Mouse (Mus musculus) embryo, embryonic 10.5 days (tissue): ENCODE measurements around the gene Mpped1.
A peak's percentile ranks its signal among the peaks of the same experiment; 100 is the strongest.

Source experiments
- DNase-seq: peaks from one replicate; pipeline ENCODE4 v3.0.0-alpha.2; 2015; ENCODE audit warnings: low spot score

Gene Mpped1

DNA sequence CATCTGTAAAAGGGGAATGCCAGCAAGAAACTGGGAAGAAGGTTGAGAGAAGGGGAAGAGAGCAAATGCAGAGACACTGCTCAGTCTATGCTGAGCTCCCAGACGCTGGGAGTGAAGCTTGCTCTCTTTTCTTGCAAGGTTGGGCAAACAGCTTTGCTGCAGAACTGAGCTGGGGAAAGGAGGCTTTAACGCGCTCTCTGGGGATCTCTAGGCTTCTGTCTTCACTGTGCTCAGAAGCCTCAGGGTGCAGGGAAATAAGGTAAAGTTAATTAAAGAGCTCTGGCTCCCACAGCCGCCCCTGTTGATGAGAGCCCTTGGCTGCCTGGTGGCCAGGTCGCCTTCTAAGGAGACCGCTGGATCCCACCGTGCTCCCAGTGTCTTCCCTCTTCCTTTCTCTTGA, 17.7 kb downstream of the Mpped1 start:
- no peak for DNase-seq

DNA sequence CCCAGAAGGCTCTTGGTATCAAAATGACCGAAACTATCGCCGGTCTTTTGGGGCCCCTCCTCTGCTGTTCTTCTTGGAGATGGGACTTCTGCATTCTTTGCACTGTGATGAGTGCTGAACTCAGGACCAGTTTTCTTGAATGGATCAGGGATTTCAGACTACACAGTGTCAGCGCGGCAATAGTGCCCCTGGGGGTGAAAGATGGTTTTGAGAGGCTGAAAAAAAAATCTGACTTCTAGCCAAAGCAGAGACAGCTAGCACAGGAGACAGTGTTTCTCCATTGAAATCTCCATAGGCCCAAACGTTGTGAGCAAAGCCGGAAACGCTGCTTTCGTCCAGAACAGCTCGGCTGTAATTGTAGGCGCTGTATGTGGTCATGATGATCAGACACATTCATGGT, 19.7 kb downstream of the Mpped1 start:
- no peak for DNase-seq

DNA sequence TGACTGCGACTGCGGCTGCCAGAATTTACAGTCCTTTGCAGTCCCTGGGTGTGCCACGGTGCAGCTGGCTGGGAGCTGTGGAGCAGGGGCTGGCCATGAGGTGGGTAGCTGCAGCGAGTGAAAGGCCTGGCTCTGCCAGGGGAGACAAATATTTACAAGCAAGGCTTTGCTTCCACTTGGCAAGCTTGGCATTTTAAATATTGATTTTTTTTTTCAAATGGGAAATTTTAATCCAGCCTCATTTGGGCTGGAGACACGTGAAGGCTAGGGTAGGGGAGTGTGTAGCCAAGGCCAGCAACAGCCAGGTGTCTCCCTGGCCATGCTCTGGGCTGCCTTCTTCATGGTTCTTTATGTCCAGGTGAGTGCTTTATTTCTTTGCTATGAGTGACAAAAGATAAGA, 21.7 kb downstream of the Mpped1 start:
- no peak for DNase-seq

DNA sequence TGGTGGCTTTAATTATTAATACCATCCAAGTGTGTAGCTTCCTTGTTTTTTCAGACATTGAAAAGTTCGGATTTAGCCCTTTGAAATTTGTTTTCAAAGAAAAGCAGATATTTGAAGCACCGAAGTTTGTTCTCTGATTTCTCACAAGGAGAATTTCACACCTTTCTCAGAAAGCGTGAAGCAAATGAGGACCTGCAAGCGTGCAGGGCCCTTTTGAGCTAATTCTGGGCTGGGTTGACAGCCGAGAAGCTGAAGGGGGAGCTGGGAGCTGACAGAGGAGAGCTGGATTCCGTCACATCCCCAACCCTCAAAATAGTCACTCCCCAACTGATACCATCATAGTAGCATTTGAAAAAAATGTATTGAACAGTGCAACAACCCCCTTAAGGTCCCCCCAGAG, 34.8 kb downstream of the Mpped1 start:
- no peak for DNase-seq

DNA sequence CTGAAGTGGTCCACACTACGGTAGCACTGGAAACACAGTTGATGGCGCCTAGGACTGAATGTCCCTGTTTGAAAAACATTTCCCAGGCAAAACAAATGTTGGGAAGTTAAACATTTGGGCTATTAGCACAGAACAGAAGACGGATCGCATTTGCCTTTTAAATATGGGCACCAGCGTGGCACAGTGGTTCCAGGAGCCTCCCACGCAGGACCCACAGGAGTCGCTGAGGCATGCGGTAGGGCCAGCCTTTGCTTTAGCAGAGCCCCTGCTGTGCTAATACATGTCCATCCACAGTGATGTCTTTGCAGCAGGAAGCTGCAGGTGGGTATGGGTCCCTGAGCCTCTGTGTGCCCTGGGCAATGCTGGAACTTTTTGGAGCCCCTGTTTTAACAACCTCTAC, 48.7 kb downstream of the Mpped1 start:
- DNase-seq: no peak

DNA sequence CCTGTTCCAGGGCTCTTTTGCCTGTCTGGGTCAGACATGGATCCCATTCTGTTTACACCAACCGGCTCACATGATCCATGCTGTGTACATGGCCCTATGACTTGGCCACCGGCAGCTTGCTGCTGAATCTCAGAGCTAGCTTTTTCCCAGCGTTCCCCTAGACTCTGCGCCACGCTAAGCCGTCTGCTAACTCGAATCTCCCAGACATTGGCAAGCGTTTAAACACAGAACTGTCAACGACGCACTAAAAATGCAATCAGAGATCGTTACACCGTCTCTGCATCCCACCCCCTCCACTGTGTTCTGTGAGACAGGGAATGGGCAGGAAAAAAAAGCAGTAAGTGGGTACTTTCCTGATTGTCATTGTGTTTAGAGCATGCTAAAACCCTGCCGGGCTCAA, 50.0 kb downstream of the Mpped1 start:
- DNase-seq: no peak

DNA sequence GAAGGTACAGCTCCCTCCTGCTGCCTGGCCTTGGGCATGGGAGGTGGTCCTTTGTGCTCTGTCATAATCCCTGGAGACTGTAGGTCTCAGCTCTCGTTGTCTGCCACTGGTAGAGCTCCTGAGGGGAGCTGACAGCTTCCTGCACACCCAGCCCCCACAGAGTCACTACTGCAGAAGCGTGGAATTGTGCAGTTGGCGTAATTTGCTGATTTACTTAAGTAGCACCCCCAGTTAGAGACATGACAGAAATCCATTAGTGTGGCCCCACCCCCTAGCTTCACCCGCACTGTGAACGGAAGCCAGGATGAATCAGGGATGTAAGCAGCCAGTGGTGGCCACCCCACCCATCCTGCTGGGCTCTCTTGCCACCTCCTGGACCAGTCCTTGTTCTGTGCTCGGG, 53.0 kb downstream of the Mpped1 start:
- no peak for DNase-seq

DNA sequence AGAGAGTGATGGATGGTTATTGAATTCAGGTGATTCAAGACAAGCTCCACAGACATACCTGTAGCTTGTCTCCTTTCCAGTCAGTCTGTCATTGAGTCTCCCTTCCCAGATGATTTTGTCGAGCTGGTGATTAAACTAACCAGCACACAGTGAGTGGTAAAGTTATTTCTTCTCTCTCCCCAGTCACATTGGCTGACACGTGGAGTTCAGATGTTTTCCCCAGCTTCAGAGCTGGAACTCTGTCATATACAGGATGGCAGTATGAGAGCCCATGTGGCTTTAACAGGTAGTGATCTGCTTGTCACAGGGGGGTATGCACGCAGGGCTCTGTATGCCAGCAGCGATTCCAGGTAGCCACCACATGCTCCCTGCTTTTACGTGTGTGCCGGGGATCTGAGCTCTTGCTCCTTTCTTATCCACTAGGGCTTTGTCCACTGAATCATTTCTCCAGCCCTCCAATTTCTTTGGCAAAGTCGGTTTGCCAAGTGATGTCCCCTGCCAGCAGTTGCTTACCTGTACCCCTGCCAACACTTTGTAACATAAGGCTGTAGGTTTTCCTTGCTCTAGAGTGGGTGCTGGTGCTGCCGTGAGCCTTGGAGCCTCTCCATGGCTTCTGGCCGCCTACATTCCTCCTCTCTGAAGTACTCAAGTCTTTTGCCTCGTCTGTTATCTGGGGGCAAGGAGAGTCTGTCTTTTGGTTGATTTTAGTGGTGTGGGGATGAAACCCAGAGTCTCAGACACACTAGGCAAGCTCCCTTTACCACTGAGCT, 61.9 kb downstream of the Mpped1 start:
- no peak for DNase-seq

DNA sequence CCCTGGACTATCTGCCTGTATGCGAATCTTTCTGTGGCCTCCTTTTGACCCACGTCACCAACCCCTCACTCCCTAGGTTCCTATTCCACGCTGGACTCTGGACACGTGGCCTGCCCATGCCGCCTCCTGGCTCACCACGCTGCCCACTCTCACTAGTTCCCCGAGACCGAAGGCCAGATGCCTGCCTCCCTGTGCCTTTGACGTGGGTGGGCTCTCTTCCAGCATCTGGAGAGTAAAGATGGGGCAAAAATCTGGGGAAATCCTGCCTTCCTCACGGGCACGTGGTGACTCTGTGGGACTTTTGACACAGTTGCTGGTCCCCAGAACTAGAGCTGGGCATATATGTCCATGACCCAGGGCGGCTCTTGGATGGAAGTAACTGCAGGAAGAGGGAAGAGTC, 63.2 kb downstream of the Mpped1 start:
- DNase-seq: no peak

DNA sequence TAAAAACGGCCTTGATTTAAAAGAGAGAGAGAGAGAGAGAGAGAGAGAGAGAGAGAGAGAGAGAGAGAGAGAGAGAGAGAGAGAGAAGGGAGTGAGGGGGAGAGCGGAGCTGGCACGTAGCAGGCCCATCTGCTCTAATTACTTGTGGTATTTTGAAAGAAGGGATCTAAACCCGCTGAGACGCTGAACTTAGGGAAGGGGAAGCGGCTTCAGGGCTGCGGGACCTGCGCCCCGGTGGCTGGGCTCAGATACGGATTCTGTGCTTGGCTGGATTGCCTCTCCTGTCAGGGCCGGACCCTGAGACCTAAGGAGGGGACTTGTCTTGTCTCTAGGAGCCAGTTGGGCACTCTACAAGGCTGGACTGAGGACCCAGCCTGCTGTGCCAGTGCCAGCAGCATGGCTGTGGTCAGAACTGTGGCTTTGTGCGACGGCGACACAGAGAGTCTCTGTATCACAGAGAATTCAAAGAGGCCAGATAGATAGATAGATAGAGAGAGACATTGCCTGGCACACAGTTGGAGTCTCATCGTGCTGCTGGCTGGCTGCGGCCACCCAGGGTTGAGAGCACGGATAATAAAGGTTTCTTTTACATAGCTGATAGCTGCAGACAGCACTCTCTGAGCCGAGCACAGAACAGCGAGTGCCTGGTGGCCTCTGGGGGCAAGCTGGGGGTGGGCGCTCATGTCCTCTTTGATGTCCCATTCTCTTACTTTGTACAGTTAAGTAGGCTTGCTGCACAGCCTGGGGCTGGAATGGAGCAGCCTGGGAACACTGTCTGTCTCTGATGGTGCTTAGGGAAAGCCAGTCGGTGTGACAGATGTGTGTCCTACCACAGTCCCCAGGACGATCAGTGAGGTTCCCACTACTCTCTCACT, 63.9 kb downstream of the Mpped1 start:
- no peak for DNase-seq

DNA sequence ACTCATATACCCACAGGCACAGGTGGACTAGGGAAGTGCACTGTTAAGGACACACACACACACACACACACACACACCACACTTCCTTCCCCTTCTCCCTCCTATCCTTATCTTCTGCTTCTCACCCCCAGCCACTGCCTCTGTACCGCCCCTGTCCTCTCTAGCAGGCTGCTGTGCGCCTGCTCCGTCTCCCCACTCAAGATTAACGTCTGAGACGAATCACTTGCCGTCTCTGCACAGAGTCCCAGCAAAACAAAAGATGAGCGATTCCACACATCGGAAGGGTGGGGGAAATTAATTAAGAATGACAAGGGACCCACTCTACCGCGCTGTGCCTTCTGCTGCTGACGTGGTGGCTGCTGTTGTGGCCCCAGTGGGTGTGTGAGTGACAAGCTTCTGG, 66.5 kb downstream of the Mpped1 start:
- no peak for DNase-seq

DNA sequence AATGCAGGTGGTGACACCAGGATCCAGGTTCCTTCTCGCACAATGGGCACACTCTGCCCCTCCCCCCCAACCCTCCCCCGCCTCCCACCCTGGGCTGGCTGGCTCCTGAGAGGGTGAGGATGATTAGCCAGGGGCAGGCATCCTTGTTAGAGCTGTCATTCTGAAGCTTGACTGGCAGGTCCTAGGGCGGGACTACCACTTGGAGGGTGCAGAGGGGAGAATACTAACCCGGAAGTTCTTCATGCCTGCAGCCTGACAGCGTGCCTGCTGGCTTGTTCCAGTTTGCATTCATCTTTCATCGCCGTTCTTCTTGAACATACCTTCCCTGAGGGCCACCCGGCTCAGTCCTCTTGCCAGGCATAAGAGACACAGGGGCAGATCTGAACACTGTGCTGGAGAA, 67.3 kb downstream of the Mpped1 start:
- DNase-seq: peak; percentile 46

DNA sequence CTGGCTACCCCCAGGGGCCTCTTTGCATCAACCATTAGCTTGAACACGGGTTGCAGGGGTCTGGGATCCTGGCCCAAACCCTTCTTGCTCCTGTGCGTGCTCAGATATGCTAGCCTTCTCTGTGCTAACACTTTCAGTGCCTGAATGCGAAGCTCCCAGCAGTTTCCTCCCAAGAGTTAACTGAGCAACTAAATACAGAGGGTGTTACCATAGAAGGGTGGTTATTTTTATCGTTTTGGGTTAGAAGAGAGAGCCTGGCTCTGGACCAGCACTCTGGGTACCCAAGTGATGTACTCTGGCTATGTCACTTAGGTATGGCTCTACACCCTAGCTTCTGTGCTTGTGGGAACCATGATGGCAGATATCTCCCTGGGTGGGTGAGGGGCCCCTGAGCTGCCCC, 68.2 kb downstream of the Mpped1 start:
- DNase-seq: no peak

DNA sequence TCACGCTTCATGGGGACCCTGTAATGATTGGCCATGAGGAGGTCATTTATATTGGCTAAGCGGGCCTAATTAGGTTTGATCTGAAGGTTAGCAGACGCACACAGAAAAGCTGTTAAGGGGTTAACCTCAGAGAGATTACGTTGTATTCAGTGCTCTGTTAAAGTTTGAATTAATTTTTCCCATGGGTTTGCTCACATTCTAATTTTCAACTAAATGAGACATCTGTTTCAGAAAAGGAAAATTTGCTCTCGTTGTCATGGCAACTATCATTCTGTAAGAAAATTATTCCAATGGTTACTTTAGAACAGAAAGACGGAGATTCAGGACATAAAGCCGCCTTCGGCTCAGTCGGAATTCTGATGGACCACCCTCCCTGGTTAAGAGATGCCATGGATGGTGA, 68.9 kb downstream of the Mpped1 start:
- DNase-seq: no peak

DNA sequence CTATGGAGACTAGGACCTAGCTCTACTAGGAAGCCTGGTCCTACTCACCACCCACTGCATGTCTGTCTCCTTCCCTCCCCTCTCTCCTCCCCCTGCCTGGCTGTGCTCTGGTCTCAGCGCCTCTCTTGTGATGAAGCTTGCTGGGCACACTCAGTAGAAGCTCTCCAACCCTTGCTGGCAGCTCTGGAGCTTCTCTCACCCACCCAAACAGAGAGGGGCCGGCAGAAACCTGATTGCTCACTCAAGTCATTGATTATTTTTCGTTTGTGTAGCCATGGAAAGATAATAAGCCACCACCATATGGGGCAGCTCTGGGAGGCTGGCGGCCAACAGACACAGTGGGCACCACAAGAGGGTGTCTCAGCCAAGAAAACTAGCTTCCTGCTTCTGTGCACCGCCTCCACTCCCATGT, 74.1 kb downstream of the Mpped1 start:
- no peak for DNase-seq

DNA sequence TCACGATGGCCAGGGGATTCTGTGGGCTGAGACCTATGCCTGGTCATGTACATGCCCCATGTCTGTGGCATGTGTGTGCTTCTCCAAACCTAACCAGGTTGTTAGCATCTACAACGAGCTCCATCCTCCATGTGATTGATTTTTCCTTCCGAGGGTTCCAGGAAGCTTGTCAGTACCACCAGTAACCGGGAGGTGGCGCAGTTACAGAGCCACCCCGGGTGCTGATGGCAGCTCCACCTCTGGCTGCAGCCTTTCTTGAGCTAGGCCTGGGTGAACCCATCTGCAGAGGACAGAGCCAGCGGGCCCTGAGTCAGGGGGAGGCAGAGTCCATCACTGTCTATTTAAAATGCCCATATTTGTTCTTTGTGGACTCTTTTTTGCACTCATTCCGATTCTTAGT, 77.9 kb downstream of the Mpped1 start:
- DNase-seq: peak; percentile 77

DNA sequence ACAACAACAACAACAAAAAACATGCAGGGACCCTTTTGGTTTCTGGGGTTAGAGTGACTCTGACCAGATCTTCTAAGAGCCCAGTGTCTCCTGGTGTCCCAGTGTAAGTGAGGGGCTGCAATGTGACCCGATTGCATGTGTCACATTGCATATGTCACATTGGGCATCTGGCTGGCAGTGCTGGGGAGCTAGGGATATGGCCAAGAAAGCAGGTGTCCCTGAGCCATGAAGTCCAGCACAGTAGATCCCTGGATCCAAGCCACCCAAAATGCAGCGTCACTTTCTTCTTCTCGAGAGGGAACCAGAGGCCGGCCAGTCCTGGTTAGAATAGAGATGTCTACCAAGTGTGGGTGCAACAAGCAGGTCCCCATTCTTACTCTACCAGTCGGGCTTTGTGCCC, 86.4 kb downstream of the Mpped1 start:
- no peak for DNase-seq

DNA sequence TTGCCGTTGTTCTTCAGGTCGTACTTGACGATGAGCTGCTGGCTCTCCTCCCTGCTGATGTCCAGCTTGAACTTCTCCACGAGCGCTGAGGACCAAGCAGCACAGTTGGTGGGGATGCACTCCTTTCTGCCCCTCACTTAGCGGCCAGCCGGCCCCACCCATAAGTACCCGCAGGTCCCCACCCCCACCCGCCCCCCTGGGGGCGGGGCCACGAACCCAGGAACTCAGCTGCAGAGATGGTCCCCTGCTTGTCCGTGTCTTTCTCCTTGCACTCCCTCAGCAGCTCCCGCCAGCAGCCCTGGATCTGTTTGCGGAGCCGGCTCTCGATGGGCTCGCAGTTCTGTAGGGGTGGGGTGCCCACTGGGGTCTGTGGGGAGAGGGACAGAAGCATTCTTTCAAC, 91.7 kb downstream of the Mpped1 start:
- DNase-seq: no peak

DNA sequence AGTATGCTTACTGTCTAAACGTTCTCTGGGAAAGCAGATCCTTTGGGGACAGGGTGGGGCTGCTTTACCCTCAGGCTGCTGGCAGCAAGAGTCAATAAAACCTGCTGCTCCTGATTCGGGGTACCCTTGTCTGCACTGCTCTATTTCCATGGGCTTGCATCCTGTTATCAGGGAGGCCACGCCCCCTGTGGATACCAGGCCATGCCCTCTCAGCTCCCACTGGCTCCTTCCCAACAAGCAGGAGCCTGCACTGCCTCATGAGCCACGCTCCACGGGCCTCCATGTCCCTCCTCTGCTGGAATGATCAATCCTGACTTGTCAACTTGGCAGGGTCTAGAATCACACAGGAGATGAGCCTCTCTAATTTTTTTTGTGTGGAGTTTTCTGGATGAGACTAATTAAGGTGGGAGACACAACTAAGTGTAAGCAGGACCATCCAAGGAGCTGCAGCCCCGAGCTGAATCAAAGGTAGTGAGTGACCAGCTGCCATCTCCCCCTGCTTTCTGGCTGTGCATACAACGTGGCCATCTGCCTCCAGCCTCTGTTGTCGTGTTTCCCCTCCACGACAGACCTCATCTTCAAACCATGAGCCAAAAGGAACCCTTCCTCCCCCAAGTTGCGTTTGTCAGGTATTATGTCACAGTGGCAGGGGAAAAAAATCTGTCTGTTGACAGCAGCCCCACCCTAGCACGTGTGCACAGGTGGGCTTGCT, 98.0 kb downstream of the Mpped1 start:
- DNase-seq: no peak

DNA sequence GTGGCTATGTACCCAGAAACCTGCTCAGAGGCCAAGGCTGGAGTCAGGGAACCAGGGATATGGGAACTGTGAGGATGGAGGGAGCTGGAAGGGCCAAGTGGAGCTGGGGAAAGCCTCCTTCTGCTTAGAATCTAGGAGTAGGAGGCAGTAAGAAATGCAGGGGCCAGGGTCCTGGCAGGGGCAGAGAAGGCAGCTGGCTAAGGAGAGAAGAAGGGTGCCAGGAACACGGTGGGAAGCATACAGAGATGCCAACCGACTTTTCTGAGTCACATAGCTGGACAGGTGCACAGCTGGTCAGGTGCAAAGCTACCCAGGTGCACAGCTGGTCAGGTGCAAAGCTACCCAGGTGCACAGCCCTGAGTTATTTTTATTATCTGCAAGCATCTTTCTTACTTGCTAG, 98.6 kb downstream of the Mpped1 start:
- no peak for DNase-seq

DNA sequence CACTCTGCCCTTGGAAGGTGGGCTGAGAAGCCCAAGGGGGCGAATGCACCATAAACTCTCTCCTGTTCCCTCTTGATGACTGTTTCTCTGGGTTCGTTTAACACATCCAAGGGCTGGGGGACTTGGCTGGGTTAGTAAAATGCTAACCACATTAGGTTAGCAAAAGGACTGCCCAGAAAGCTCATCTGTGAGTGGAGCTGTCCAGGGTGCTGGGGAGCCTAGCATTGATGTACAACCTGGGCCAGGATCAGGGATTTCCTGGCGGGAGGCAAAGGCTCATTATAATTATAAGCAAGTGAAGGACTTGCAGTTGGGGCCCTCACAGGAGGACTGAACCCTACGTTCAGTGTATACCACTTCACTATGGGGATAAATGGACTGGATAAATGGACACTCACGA, 100.6 kb downstream of the Mpped1 start:
- DNase-seq: peak; percentile 80

DNA sequence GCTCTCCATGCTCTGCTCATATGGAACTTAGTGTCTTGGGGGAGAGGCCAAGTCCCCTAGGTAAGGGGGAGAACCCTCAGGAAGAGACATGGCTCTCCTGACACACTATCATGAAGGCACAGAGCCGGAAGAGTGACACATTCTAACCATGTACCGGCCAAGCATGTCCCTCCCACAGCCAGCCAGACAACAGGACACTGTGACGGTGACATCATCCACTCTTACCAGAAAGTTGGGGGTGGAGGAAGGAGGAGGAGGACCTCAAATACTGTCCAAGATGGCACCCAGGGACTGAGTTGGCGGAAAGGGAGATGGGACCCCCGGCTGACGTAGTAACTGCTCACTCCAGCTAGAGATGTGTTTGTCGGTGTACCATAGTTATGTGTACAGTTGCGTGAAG, 104.6 kb downstream of the Mpped1 start:
- DNase-seq: no peak

DNA sequence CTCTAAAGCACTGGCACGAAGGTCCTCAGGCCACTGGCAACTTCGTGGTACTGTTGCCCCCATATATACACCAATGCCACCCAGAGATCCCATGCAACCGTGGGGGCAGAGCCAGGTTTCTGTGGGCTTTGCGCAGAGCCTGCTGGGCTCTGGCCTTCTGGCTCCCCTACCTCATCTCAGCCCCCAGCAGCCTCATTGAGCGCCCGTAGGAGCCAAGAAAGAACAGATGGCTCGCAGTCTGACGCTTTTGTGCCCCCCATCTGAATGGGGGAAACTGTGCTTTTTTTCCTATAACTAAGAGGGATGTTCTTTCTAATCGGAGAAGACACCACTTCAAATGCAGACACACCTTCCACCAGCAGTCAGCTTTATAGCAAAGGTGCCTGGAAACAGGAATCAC, 105.0 kb downstream of the Mpped1 start:
- DNase-seq: no peak
